Mouse (Mus musculus) kidney, postnatal 0 days (tissue): ENCODE measurements at regions not wholly inside any gene's neighbourhood (a gene's known extent, or its start where the extent isn't known, plus 50 kb on each side); places are given as distances from the start of the nearest gene placed in this dataset.

Experiments used
- ATAC-seq: fragments of 200-750 bp; cut with Nextera tagmentation; replicated peaks from 2 replicates; pipeline ENCODE4 v1.8.0; 2017; ENCODE audit warnings: low read depth, moderate number of reproducible peaks, moderate TSS enrichment, moderate library complexity; ENCODE audit not compliant: low FRiP score
- DNase-seq: peaks from one replicate; pipeline ENCODE4 v3.0.0-alpha.2; 2016; ENCODE audit warnings: low spot score
- H3K27ac ChIP-seq: fragments of 300-500 bp; sonication (generic); 2 replicates; pipeline ENCODE4 v1.5.1; 2014; ENCODE audit warnings: mild to moderate bottlenecking
- H3K27me3 ChIP-seq: fragments of 300-500 bp; sonication (generic); 2 replicates; pipeline ENCODE4 v1.6.1; 2014; ENCODE audit warnings: low read length, mixed read lengths; ENCODE audit not compliant: insufficient read depth
- H3K36me3 ChIP-seq: fragments of 300-500 bp; sonication (generic); 2 replicates; pipeline ENCODE4 v1.6.1; 2014; ENCODE audit warnings: low read length, mixed read lengths; ENCODE audit not compliant: insufficient read depth
- H3K4me1 ChIP-seq: fragments of 300-500 bp; sonication (generic); replicated peaks from 2 replicates; pipeline ENCODE4 v1.6.1; 2014; ENCODE audit warnings: antibody characterized with exemption, low read length, mixed read lengths; ENCODE audit not compliant: insufficient read depth
- H3K4me2 ChIP-seq: fragments of 300-500 bp; sonication (generic); 2 replicates; pipeline ENCODE4 v1.6.1; 2014; ENCODE audit warnings: mild to moderate bottlenecking, low read length, moderate library complexity, mixed read lengths
- H3K4me3 ChIP-seq: fragments of 300-500 bp; sonication (generic); replicated peaks from 2 replicates; pipeline ENCODE4 v1.5.1; 2014; ENCODE audit warnings: low read depth, low read length
- H3K9ac ChIP-seq: fragments of 300-500 bp; sonication (generic); 2 replicates; pipeline ENCODE4 v1.6.1; 2014; ENCODE audit warnings: low read depth, low read length
- H3K9me3 ChIP-seq: fragments of 300-500 bp; sonication (generic); replicated peaks from 2 replicates; pipeline ENCODE4 v1.6.1; 2016; ENCODE audit warnings: low read length, inconsistent platforms, mixed read lengths
- CTCF ChIP-seq: IDR thresholded peaks from 2 replicates; pipeline ENCODE4 v1.5.1; 2016; ENCODE audit warnings: antibody characterized with exemption, low read depth, mild to moderate bottlenecking, moderate library complexity
- WGBS: fragments of 180-500 bp; shearing (Covaris S2); extraction: QIAGEN DNeasy Blood & Tissue Kit; methylation state at CpG from one replicate; pipeline ENCODE4 v1.1.7; 2014; 5-methylcytosine and 5-hydroxymethylcytosine counted together

- no peak overlapping the region for H3K27ac ChIP-seq
- WGBS = 80% methylated on average over 12 of the region's 12 CpGs
- no peaks in the 10 kb centered on the region for H3K36me3 ChIP-seq
- no peaks in the 10 kb centered on the region; the same call in 1 of the 2 replicates for H3K4me1 ChIP-seq
- no peak overlapping the region for H3K4me3 ChIP-seq
- H3K4me2 ChIP-seq = no peak overlapping the region
- no peaks in the 10 kb centered on the region for H3K27me3 ChIP-seq
- no peaks in the 10 kb centered on the region for H3K9me3 ChIP-seq
- DNase-seq = no peak
- TF ChIP-seq CTCF = no peak
- no peak for ATAC-seq
- no peak overlapping the region for H3K9ac ChIP-seq
These were observed 116.2 kb upstream of the Pkdcc start for GRCm38 (mm10) chr17:83098679-83099413.

GRCm38 (mm10) chr17:83101035-83101434, 114.1 kb upstream of the Pkdcc start:
- Histone ChIP-seq H3K9ac (no peak overlapping the region), H3K27ac (no peak overlapping the region), H3K36me3 (no peaks in the 10 kb centered on the region), H3K4me2 (no peak overlapping the region), H3K4me3 (no peak overlapping the region), H3K27me3 (no peaks in the 10 kb centered on the region), H3K9me3 (no peaks in the 10 kb centered on the region), H3K4me1 (no peaks in the 10 kb centered on the region; the same call in 1 of the 2 replicates)
- WGBS = 61% methylated on average over 7 of the region's 7 CpGs
- no peak for ATAC-seq
- DNase-seq = no peak
- no peak for TF ChIP-seq CTCF

GRCm38 (mm10) chr17:83101756-83102155, 113.3 kb upstream of the Pkdcc start:
- 81% methylated on average over 14 of the region's 14 CpGs for WGBS
- Histone ChIP-seq H3K27ac (no peak overlapping the region), H3K4me1 (no peaks in the 10 kb centered on the region; the same call in 1 of the 2 replicates), H3K4me2 (no peak overlapping the region), H3K9ac (no peak overlapping the region), H3K4me3 (no peak overlapping the region), H3K9me3 (no peaks in the 10 kb centered on the region), H3K27me3 (no peaks in the 10 kb centered on the region), H3K36me3 (no peaks in the 10 kb centered on the region)
- DNase-seq = no peak
- no peak for ATAC-seq
- no peak for TF ChIP-seq CTCF

- no peak overlapping the region for H3K9ac ChIP-seq
- H3K4me1 ChIP-seq = no peaks in the 10 kb centered on the region; the same call in 1 of the 2 replicates
- no peak overlapping the region for H3K4me3 ChIP-seq
- DNase-seq = peak; percentile 91
- H3K27ac ChIP-seq = no peak overlapping the region
- TF ChIP-seq CTCF = no peak
- no peaks in the 10 kb centered on the region for H3K27me3 ChIP-seq
- ATAC-seq = peak; percentile 45
- no peaks in the 10 kb centered on the region for H3K9me3 ChIP-seq
- WGBS = 13% methylated on average over 6 of the region's 6 CpGs
- H3K36me3 ChIP-seq = no peaks in the 10 kb centered on the region
- H3K4me2 ChIP-seq = no peak overlapping the region
These were observed 112.2 kb upstream of the Pkdcc start for GRCm38 (mm10) chr17:83102675-83103412.

GRCm38 (mm10) chr17:83108151-83108550, 106.9 kb upstream of the Pkdcc start:
- no peak for ATAC-seq
- Histone ChIP-seq H3K9me3 (no peaks in the 10 kb centered on the region), H3K9ac (no peak overlapping the region), H3K4me3 (no peak overlapping the region), H3K36me3 (no peaks in the 10 kb centered on the region), H3K27ac (no peak overlapping the region), H3K4me1 (peaks cover 3% of the 10 kb centered on the region; the same call in 1 of the 2 replicates), H3K4me2 (no peak overlapping the region), H3K27me3 (no peaks in the 10 kb centered on the region)
- no peak for TF ChIP-seq CTCF
- 46% methylated on average over 10 of the region's 10 CpGs for WGBS
- DNase-seq = no peak

- Histone ChIP-seq H3K36me3 (no peaks in the 10 kb centered on the region), H3K9me3 (no peaks in the 10 kb centered on the region), H3K4me3 (no peak overlapping the region), H3K9ac (no peak overlapping the region), H3K4me1 (0 out of 2 replicates have a peak, but pooled peaks cover 4% of the 10 kb centered on the region), H3K4me2 (no peak overlapping the region), H3K27ac (peak overlapping the region; percentile 1; the same call in 1 of the 2 replicates), H3K27me3 (no peaks in the 10 kb centered on the region)
- DNase-seq = no peak
- no peak; the same call in 1 of the 2 replicates for ATAC-seq
- TF ChIP-seq CTCF = no peak
- WGBS = 61% methylated on average over 10 of the region's 10 CpGs
These were observed 105.2 kb upstream of the Pkdcc start for GRCm38 (mm10) chr17:83109792-83110440.
